Mouse (Mus musculus): ENCODE measurements around the gene Vmn1r46.
A peak's percentile ranks its signal among the peaks of the same experiment; 100 is the strongest.
"Not testable (repeated sequence)": the region's sequence is repeated elsewhere in the genome, so short reads cannot be mapped to it uniquely, and the experiment has no call there.

The Vmn1r46 gene

GRCm38 (mm10) chr6:89969013-89969412 is at the start of gene Vmn1r46:
Vmn1r46 (plus strand) TSS chr6:89969313.
- DNase-seq, result no peak

DNA sequence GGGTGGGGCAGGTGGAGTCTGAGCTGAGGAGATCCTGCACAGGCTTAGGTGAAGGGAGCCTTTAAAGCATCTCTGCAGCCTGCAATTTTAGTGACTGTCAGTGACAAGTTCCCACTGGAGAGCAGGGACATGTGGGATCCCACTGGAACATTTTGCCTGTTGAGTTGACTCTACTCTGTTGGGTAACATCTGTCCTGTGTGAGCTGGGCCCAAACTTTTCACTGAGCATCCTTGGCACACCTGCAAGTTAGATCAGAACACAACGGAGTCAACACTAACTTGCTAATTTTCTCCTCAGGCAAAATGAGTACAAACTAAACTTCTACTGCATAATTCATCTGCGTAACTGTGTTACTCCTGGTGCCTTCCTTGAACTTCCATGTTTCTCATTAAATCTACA is 28.6 kb upstream of the Vmn1r46 start, which contains the start of gene Vmn1r45:
Gene Vmn1r45 (minus strand): TSS at position 101 of the 400 bp plus-strand sequence.
- DNase-seq, result not testable (repeated sequence)

- DNase-seq, result no peak
Measured at GRCm38 (mm10) chr6:89940926-89941325, 28.2 kb upstream of the Vmn1r46 start.

GRCm38 (mm10) chr6:89953556-89953955 is 15.6 kb upstream of the Vmn1r46 start:
- no peak for DNase-seq

GRCm38 (mm10) chr6:89966341-89966740 is 2.8 kb upstream of the Vmn1r46 start:
- no peak for DNase-seq

GRCm38 (mm10) chr6:89985989-89986388 is 16.9 kb downstream of the Vmn1r46 start:
- DNase-seq, result peak; percentile 3

DNA sequence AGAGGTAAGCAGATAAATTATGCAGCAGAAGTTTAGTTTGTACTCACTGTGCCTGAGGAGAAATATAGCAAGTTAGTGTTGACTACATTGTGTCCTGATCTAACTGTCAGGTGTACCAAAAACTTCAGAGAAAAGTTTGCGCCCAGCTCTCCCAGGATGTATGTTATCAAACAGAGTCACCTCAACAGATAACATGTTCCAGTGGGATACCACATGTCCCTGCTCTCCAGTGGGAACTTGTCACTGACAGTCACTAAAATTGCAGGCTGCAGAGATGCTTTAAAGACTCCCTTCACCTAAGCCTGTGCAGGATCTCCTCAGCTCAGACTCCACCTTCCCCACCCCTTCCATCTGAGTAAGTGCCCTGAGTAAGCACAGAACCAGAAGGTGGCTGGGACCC is 46.7 kb downstream of the Vmn1r46 start, which contains the start of gene Vmn1r47:
Gene Vmn1r47 (plus strand): TSS at position 301 of the 400 bp plus-strand sequence.
- not testable (repeated sequence) for DNase-seq
